Mouse (Mus musculus): ENCODE results near the gene Abcb5.
A peak's percentile ranks its signal among the peaks of the same experiment; 100 is the strongest.

Abcb5 gene

GRCm38 (mm10) chr12:118847861-118848495 is 118.2 kb downstream of the Abcb5 start:
- no peak for DNase-seq

- no peak for DNase-seq
Observed at GRCm38 (mm10) chr12:118847381-118847780, 118.8 kb downstream of the Abcb5 start.

- no peak for DNase-seq
Observed at GRCm38 (mm10) chr12:118846649-118847321, 119.4 kb downstream of the Abcb5 start.

- no peak for DNase-seq
Observed at GRCm38 (mm10) chr12:118846221-118846620, 120.0 kb downstream of the Abcb5 start, which contains the start of gene Sp8. TSS of gene Sp8 (plus strand) at chr12:118846329.

- no peak for DNase-seq
Observed at GRCm38 (mm10) chr12:118845351-118845750, 120.9 kb downstream of the Abcb5 start.

GRCm38 (mm10) chr12:118844841-118845240 is 121.4 kb downstream of the Abcb5 start:
- no peak for DNase-seq

- DNase-seq, result no peak
Observed at GRCm38 (mm10) chr12:118844111-118844510, 122.1 kb downstream of the Abcb5 start.

GRCm38 (mm10) chr12:118842671-118843411 is 123.4 kb downstream of the Abcb5 start:
- DNase-seq, result no peak

- no peak for DNase-seq
Observed at GRCm38 (mm10) chr12:118841971-118842550, 124.2 kb downstream of the Abcb5 start.

- no peak for DNase-seq
Observed at GRCm38 (mm10) chr12:118841381-118841922, 124.8 kb downstream of the Abcb5 start.

- DNase-seq, result no peak
Observed at GRCm38 (mm10) chr12:118840861-118841260, 125.4 kb downstream of the Abcb5 start.

GRCm38 (mm10) chr12:118840301-118840700 is 125.9 kb downstream of the Abcb5 start:
- no peak for DNase-seq

- no peak for DNase-seq
Observed at GRCm38 (mm10) chr12:118839398-118839797, 126.8 kb downstream of the Abcb5 start.

- DNase-seq, result no peak
Observed at GRCm38 (mm10) chr12:118838260-118838659, 128.0 kb downstream of the Abcb5 start.

GRCm38 (mm10) chr12:118837361-118837760 is 128.9 kb downstream of the Abcb5 start:
- no peak for DNase-seq

GRCm38 (mm10) chr12:118836411-118837341 is 129.5 kb downstream of the Abcb5 start:
- DNase-seq, result peak; percentile 18 to 19

GRCm38 (mm10) chr12:118829881-118830280 is 136.3 kb downstream of the Abcb5 start:
- DNase-seq, result no peak

Data from kidney, adult 8-10 months (tissue).